Mouse (Mus musculus) heart, adult 2 months (tissue): ENCODE measurements at regions not wholly inside any gene's neighbourhood (a gene's known extent, or its start where the extent isn't known, plus 50 kb on each side); places are given as distances from the start of the nearest gene placed in this dataset.

ENCODE experiments used
- CTCF ChIP-seq: fragments of 200-600 bp; IDR thresholded peaks from 2 replicates; pipeline ENCODE4 v1.8.1; 2022; ENCODE audit warnings: antibody characterized with exemption, mild to moderate bottlenecking, moderate library complexity
- EP300 ChIP-seq: fragments of 200-500 bp; IDR thresholded peaks from 2 replicates; pipeline ENCODE4 v1.6.1; 2011; ENCODE audit warnings: low read depth, low read length, control low read depth; ENCODE audit not compliant: insufficient read depth
- POLR2A ChIP-seq: fragments of 200-500 bp; IDR thresholded peaks from 2 replicates; pipeline ENCODE4 v1.6.1; 2011; ENCODE audit warnings: mild to moderate bottlenecking, low read depth, low read length, control low read depth; ENCODE audit not compliant: insufficient read depth

DNA sequence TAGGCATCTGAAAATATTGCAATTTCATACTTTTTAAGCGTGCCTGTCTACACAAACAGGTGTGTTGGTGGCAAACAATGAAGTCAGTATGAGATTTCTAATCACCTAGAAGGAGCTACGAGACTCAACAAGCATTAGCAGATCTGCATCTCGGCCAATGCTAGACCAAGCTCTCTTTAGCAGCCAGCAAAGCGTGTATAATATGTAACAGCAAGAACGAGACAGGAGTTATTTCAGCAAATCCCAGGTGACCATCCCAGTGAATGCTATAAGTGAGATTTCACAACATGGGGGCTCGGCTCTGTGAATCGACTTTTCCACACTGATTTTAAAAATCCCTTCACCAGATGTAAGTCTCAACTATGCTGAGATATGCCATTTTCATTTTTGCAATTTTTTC lies 352.8 kb downstream of the Efnb2 start:
- TF ChIP-seq CTCF (no peak), POLR2A (no peak), EP300 (no peak)
